Mouse (Mus musculus): ENCODE data around the gene Tars2.

The Tars2 gene

DNA sequence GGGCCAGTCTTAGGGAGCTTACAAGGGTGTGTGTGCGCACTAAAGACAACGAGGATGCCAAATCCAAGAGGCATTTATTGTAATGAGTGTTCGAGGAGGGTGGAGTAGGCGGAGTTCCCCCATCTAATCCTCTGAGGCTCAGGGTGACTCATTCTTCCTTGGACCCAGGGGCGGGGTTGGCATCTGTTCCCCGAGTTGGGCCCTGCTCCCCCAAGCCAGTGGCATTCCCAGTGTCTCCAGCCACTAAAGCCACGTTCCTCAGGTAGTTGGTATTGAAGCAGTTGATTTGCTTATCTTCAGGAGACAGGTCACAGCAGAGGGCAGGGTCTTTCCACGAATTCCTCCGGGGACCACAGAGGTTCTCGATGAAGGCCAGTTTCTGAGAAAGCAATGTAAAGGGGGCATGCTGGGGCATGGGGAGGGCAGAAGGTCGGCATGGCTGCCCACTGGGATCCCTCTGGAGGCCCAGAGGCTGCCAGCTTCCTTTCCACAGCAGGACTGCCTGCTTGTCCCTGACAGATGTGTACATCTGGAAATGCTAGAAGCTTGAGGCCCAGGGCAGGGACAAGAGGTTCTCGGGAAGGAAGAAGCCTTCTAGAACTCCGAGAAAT is 25.8 kb downstream of the Tars2 start:
- DNase-seq (ENCODE audit: low read depth, low spot score) = peak; percentile 16

DNA sequence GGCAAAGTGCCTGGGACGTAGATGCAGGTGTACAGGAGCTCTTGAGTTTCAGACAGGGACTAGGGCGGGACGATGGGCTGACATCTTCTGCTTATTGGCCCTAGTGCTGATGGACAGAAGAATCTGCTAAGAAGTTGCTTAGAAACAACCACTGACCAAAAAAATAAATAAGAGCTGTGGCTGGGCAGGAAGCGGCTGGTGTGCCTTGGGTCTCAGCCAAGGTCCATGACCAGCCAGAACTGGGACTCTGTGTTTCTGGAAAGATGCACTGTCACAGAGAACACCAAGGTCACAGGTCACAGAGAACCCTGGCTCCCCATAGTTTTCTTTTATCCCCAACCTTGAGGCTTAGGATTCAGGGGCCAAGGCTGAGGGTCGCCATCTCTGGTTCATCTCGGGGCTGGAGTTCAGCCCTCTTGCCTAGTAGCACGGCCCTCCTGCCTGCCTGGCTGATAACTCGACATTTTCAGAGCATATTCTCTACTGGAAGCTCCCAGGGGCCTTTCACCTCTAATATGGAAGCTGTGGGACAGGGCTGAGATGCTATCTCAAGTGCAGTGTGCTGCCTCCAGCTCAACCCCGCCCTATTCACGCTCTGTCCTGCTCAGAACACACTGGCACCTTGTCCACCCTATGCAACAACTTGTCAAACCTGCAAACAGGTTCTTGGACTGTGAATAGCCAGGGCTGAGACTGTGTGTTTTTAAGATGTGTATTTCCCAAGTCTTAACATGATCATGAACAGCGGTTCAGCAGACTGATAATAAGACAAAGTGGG is 27.1 kb downstream of the Tars2 start:
- no peak for DNase-seq (ENCODE audit: low read depth, low spot score)

DNA sequence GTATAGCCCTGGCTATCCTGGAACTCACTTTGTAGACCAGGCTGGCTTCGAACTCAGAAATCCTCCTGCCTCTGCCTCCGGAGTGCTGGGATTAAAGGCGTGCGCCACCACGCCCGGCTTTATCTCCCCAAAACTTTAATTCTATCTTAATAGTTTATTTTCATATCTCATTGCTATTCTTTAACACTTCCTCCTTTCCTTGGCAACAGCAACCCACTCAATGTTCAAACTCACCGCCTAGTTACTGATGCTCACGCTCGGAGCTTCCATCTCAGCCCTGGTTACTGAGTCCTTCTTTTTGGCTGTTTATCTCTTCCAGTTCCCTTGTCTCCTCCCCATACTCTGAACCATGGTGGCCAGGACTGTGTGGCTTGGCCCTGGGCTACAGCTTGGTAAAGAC is 27.7 kb downstream of the Tars2 start:
- DNase-seq (ENCODE audit: low read depth, low spot score) = no peak

DNA sequence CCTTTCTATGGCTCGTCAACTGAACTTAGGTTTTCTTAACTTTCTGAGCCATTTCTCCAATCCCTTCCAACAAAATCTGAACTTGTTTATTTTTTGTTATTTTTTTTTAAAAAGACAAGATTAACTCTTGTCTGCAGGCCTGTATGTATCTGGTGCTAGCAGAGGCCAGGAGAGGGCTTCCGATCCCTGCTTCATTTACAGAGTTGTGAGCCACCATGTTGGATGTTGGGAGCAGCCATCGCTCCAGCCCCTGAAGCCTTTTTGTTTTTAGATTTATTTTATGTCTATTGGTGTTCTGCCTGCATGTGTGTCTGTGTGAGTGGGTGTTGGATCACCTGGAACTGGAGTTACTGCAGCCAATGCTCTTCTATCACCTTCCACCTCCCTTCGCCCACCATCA is 28.2 kb downstream of the Tars2 start:
- no peak for DNase-seq (ENCODE audit: low read depth, low spot score)

DNA sequence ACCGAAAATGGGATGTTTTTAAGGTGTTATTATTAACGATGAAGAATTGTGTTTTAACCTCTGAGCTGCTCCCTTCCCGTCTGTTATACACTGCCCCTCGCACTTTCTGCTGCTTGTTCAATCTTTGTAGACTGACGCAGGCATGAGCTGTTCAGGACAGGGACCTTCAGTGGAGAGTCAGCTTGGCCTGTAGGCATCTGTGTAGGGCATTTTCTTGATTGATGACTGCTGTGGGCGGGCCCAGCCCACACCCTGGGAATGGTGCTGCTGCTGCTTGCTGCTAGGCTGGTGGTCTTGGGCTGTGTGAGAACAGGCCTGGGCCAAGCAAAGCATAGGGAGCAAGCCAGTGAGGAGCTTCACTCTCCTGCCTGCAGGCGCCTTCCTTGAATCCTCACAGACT is 29.6 kb downstream of the Tars2 start:
- peak; percentile 16 for DNase-seq (ENCODE audit: low read depth, low spot score)

DNA sequence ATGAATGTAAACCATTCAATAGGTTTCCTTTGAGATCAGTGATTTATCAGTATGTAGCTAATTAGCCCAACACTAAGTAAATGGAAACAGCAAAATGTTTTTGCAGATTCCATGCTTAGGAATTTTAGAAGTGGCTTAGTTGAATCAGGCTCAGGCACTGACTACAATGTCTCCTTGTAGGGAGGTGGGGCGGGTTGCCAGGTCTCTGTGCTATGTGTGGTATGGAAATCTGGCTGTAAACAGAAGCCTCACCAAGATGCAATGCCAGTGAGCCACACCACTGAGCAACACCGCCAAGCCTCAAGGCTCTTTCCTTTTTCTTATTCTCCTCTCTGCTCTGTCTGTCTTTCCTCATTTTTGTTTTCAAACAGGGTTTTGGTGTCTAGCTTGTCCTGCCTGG is 31.1 kb downstream of the Tars2 start:
- no peak for DNase-seq (ENCODE audit: low read depth, low spot score)

DNA sequence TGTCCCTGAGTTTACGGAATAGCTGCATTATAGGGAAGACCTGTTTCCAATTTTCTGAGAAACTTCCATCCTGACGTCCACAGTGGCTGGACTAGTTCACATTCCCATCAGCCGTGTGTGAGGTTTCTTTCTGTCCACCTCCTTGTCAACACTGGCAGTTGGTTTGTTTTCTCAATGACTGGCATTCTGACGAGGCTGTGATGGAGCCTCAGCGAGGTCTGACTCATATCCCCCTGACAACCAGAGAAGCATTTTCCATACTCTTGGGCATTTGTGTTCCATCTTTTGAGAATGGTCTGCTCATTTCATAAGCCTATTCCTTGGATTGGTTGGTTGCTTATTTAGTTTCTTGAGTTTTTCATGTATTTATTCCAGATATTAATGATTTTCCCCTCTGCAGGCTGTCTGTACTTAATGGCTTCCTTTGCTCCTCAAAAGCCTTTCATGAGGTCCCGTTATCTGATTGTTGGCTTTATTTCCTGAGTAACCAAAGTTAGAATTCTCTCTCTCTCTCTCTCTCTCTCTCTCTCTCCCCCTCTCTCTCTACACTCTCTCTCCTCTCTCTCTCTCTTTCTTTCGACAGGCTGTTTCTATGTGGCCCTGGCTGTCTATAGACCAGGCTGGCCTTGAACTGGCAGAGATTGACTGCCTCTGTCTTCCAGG is 33.2 kb downstream of the Tars2 start:
- DNase-seq (ENCODE audit: low read depth, low spot score) = no peak

DNA sequence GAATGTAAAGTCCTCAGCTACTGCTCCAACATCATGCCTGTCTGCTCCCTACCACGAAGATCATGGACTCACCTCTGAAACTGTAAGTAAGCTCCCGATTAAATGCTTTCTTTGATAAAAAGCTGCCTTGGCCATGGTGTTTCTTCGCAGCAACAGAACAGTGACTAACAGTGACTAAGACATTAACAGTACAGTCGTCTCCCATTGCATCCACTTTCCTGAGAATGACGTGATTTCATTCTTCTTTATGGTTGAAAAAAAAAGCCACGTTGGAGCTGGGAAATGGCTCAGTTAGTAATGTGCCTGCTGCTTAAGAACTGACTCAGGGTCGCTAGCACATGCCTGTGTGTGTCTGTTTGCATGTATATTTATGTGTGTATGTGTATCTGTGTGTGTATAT is 34.1 kb downstream of the Tars2 start:
- no peak for DNase-seq (ENCODE audit: low read depth, low spot score)

DNA sequence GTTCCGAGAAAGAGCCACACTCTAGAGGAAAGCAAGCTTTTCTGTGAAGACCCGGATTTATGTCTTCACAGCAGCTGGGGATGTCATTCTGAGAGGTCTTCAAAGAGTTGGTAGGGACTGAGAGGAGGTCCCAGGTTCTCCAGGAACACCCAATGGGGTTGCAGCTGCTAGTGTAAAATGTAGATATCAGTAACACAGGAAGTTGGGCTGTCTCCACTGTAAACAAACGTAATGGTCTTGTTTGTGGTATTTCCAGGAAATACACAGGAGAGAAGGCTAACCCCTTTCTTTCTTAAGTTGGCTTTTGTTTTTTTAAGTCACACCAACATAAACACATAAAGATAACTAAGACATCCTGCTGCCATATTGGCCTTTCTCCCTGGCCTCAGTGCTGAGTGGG is 37.6 kb downstream of the Tars2 start:
- no peak for DNase-seq (ENCODE audit: low read depth, low spot score)

DNA sequence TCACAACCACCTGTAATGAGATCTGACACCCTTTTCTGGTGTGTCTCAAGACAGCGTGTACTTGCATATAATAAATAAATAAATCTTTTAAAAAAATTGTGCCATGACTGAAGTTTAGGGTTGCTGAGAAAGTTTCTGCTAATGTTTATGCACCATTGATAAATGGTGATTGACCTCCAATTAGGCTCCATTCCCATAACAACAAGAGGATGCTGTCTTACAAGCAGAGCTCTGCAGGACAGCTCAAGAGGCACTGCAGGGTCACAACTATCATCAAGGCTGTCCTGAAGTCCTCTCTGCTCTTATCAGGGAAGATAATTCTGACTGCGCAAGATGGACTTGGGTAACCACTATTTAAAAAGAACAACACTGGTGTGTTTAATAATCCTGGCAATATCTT is 41.9 kb downstream of the Tars2 start:
- DNase-seq (ENCODE audit: low read depth, low spot score) = no peak

DNA sequence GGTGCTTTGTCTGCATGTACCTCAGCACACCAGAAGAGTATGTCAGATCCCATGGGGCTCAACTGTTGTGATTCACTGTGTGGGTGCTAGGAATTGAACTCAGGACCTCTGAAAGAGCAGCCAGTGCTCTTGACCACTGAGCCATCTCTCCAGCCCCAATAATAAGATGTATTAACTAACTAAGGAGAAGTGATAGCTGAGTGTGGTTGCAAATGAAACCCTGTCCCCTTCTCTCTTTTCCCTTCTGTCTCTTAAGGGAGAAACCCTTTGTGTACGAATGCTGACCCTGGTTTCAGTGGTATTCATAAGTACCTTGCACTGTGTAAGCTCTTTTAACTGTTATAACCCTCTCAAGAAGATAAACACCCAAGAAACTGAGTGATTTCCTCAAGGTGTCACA is 43.9 kb downstream of the Tars2 start:
- no peak for DNase-seq (ENCODE audit: low read depth, low spot score)

DNA sequence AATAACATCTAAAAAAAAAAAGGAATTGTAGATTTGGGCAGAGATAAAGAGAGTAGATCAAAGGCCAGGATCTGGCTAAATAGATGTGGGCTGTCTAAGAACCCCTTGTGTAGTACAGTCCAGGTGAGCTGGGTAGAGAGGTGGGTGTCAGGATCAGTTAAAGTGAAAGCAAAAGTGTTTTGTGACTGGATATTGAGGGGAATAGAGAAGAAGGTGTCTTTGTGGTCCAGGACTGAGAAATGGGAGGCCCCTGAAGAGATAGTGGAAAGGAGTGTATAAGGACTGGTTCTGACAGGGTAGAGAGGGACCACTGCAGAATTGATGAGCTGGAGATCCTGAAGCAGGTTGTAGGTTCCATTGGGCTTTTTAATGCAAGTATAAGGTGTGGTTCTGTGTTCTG is 50.0 kb downstream of the Tars2 start:
- no peak for DNase-seq (ENCODE audit: low read depth, low spot score)

DNA sequence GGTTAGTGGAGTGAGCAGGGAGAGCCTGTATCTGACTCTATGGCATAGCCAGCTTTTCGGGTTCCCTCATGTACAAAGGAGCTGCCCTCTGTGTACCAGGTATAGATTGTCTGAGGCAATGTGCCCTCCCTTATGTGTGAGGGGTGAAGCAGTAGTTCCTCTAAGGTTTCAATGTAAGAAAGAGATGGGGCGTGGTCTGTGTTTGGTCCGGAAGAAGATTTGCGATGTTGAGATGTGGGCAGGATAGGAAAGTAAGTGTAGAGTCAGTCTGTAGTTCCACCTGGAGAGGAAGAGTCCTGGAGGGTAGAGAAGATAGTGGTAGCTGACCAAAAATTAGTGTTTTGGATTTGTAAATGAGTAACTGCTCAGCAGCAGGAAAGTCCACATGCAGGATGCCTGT is 51.0 kb downstream of the Tars2 start:
- DNase-seq (ENCODE audit: low read depth, low spot score) = no peak

DNA sequence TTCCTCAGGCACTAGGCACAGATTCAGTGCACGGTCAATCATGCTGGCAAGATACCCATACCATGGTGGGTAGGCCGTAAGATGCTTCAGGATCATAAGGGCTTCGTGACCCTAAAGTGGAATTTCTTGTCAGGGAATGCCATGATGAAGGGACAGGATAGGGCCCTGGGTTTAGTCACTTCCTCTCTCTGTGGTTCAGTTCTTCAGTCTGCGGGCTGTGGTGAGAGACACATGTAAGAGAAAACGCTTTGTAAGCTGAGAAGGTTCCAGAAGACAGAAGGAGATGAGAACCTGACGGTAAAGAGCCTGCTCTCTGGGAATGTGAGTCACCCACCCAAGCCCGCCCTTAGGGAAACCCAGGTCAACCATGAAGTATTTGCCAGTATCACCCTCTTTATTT is 52.5 kb downstream of the Tars2 start:
- DNase-seq (ENCODE audit: low read depth, low spot score) = no peak

DNA sequence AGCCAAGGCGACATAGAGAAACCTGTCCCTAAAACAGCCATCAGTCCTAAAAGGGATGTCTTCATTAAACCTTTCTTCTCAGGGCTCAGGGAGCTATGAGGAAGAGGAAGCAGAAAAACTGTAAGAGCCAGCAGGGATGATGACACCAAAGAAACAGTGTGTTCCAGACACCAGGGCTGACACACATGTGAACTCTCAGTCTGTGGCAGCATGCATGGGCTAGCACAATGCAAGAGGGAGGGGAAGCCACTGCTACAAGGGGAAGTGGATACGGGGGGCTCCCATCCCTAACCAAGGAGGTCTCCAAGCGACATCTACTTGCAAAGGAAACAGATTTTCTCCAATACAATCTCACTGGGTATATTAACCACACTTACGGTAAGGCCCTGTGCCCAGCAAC is 53.7 kb downstream of the Tars2 start:
- DNase-seq (ENCODE audit: low read depth, low spot score) = no peak

DNA sequence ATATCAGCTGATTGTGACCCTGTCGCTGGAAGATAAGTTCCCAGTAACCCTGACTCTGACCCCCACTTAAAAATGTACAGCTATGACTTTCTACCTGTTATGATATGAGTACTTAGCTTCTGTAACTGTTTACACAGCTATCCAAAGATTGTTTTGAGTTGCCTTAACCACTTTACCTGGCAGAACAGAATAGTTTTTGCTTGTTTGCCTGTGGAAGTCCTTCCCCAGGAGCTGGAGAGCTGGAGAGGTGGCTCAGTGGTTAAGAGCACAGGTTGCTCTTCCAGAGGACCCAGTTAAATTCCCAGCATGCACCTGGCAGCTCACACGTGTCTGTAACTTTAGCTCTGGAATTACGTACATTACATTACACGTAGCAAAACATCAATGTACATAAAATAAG is 55.4 kb downstream of the Tars2 start:
- no peak for DNase-seq (ENCODE audit: low read depth, low spot score)

DNA sequence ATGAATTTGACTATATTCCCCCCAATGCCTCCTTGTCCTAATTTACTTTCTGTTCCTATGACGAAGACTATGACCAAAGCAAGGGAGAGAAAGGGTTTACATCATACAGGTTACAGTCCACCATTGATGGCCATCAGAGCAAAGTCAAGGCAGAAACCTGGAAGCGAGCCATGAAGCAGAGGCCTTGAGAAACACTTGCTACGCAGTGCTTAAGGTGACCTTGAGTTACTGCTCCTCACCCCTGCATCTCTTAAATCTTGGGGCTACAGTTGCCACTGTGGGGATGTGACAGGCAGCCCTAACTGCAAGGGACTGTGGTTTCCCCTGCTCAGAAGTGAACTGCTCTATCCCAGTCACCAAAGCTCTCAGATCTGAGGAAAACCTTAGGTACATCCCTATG is 56.7 kb downstream of the Tars2 start:
- DNase-seq (ENCODE audit: low read depth, low spot score) = no peak

DNA sequence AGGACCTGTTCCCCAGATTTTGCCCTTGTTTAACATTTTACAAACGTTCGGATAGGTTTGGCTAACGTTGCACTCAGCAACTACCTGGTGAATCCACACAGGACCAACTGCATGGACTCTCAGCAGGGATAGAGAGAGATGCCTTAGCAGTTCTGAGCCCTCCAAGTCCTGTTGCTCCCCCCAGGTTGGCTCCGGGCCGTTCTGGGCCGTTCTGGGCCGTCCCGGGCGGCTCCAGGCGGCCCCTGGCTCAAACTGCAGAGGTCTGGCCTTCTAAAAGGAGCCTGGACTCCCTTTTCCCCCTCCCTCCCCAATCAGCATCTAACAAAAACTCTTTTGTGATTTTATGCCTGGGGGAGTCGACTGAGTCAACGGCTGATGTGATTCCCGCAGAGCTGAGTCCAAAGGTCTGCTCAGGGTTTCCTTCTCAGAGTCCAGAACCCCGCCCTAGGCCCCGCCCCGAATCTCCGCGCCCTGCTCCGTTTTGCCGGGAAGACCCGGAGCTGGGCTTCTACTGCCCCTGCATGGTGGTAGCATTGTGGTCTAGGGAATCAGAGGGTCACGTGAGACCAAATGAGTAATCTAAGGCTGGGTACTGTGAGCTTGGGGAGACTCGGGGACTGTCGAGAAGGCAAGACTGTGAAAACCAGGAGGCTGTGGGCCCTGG is 58.0 kb downstream of the Tars2 start:
- peak; percentile 99 for DNase-seq (ENCODE audit: low read depth, low spot score)

DNA sequence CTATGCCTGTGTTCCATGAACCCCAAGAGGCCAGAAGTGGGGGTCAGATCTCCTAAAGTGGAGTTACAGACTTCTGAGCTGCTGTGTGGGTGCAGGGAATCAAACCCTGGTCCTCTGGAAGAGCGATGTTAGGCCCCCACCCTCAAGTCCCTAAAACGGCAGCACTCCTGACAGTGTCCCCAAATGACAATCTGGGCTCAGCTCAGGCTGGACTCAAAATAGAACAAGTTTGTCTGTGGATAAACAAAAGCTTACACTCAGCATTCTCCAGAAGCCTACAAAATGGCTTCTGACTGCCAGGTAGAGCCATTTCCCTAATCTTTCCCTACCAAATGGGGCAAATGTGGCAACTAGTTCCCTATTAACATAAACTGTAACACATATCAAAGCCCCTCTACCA is 58.9 kb downstream of the Tars2 start:
- no peak for DNase-seq (ENCODE audit: low read depth, low spot score)

DNA sequence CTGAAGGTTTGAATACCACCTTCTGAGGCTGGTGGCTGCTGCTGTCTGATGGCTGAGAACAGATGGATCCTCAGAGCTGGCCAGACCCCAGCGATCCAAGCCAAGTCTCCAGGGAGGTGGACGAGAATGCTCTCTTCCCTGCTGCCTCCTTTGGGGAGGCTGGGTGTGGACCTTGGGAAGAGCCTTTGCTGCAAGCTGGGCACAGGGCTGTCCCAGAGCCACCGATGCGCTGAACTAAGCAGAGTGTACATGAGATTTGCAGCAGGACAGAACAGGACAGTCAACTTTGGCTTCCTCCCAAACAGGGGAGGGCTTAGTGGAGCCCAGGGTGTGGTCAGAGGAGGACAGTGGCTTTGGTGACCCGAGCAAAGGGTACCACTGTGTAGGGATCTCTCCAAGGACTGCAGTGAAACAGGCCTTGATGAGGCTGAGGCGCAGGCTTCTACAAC is 59.7 kb downstream of the Tars2 start:
- no peak for DNase-seq (ENCODE audit: low read depth, low spot score)

DNA sequence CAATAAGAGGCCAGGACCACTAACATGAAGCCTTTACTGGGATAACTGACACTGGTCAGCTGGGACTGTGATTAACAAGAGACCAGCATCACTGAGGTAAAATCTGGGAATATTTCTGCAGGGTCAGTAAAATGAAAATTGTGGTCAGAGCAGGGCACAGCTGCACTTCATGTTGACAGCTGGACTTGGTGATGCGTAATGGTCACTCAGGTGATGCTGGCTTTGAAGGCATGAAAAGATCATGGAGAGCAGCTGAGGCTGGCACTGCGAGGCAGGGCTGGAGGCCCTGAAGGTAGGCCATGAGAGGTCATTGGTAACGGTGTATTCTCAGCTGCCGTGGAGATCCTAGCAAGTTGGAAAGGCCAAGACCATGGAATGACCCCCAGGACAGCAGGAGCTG is 61.7 kb downstream of the Tars2 start:
- DNase-seq (ENCODE audit: low read depth, low spot score) = no peak

DNA sequence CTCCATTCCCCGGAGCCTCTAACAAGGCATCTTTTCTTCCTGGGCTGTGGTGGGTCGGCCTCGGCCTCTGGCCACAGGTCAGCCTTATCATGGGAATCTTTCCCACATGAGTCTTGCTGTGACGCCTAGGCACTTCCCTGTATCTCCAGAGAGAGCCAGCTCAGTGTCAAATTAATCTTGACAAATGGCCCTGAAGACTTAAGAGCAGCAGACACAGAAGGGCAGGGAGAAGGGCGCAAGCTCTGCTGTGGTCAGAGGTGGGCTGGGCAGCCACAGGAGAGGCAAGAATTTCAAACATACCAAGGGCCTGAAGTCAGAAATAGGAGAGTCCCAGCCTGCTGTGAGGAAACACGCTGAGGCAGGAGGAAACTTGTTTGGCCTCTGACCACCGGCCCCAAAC is 63.6 kb downstream of the Tars2 start:
- DNase-seq (ENCODE audit: low read depth, low spot score) = no peak

DNA sequence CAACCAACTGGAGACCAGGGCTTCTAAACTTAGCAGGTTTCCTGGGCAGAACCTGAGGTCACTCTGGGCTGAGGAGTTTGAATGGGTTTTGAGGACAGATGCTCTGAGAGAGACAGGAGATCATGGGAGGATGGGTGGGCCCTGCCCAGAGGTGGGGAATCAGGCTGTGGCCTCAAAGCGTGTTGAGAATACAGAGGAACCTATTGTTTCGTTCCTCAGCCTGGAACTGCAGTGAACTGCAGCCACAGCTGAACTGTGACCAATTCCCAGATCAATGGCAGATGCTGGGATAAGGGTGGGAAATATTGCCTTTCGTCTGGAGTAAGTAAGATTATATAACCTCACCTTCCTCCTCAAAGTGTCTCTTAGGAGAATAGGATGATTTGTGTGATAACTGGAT is 64.2 kb downstream of the Tars2 start:
- no peak for DNase-seq (ENCODE audit: low read depth, low spot score)

Data from ZHBTc4 (cell line).